Mouse (Mus musculus): ENCODE measurements around the gene Pcare. TPM values are rescaled to one million over a fixed set of nuclear protein-coding genes. Genes with fewer than 3 reads are reported as not detected.

Gene Pcare
- polyA plus RNA-seq, 1 experiment from 2014 or later, result not detected

- no peak for DNase-seq (ENCODE audit: low spot score)
- no peak for ATAC-seq (ENCODE audit: insufficient read depth, low FRiP score, low TSS enrichment)
- no peaks in the 10 kb centered on the region for H3K27me3 ChIP-seq (ENCODE audit: control insufficient read depth, insufficient read depth, low read length)
- H3K9me3 ChIP-seq (ENCODE audit: control insufficient read depth, low read length), result no peaks in the 10 kb centered on the region
- H3K36me3 ChIP-seq (ENCODE audit: control insufficient read depth, insufficient read depth, low read length), result no peaks in the 10 kb centered on the region
- H3K4me3 ChIP-seq (ENCODE audit: low read depth, low read length), result no peak overlapping the region
- no peaks in the 10 kb centered on the region for H3K4me1 ChIP-seq (ENCODE audit: control insufficient read depth, insufficient read depth, low read length)
- H3K9ac ChIP-seq (ENCODE audit: low read length), result no peak overlapping the region
- 78% methylated on average over 3 of the region's 3 CpGs for WGBS
- no peak overlapping the region for H3K4me2 ChIP-seq (ENCODE audit: low read depth)
- no peak overlapping the region for H3K27ac ChIP-seq (ENCODE audit: low read depth, low read length)
Observed at GRCm38 (mm10) chr17:71715034-71715433, 37.7 kb downstream of the Pcare start.

GRCm38 (mm10) chr17:71712279-71712678 lies 40.4 kb downstream of the Pcare start:
- H3K4me1 ChIP-seq (ENCODE audit: control insufficient read depth, insufficient read depth, low read length), result no peaks in the 10 kb centered on the region
- DNase-seq (ENCODE audit: low spot score), result no peak
- H3K27ac ChIP-seq (ENCODE audit: low read depth, low read length), result no peak overlapping the region
- 91% methylated on average over 6 of the region's 6 CpGs for WGBS
- no peak overlapping the region for H3K9ac ChIP-seq (ENCODE audit: low read length)
- H3K27me3 ChIP-seq (ENCODE audit: control insufficient read depth, insufficient read depth, low read length), result no peaks in the 10 kb centered on the region
- no peak overlapping the region for H3K4me3 ChIP-seq (ENCODE audit: low read depth, low read length)
- ATAC-seq (ENCODE audit: insufficient read depth, low FRiP score, low TSS enrichment), result no peak
- H3K4me2 ChIP-seq (ENCODE audit: low read depth), result no peak overlapping the region
- H3K9me3 ChIP-seq (ENCODE audit: control insufficient read depth, low read length), result no peaks in the 10 kb centered on the region
- no peaks in the 10 kb centered on the region for H3K36me3 ChIP-seq (ENCODE audit: control insufficient read depth, insufficient read depth, low read length)

GRCm38 (mm10) chr17:71707715-71708114 lies 45.0 kb downstream of the Pcare start:
- no peaks in the 10 kb centered on the region for H3K4me1 ChIP-seq (ENCODE audit: control insufficient read depth, insufficient read depth, low read length)
- no peak overlapping the region for H3K4me3 ChIP-seq (ENCODE audit: low read depth, low read length)
- no peaks in the 10 kb centered on the region for H3K36me3 ChIP-seq (ENCODE audit: control insufficient read depth, insufficient read depth, low read length)
- no peaks in the 10 kb centered on the region for H3K27me3 ChIP-seq (ENCODE audit: control insufficient read depth, insufficient read depth, low read length)
- H3K27ac ChIP-seq (ENCODE audit: low read depth, low read length), result no peak overlapping the region
- H3K9ac ChIP-seq (ENCODE audit: low read length), result no peak overlapping the region
- no peaks in the 10 kb centered on the region; the same call in 1 of the 2 replicates for H3K9me3 ChIP-seq (ENCODE audit: control insufficient read depth, low read length)
- H3K4me2 ChIP-seq (ENCODE audit: low read depth), result no peak overlapping the region
- 47% methylated on average over 4 of the region's 4 CpGs for WGBS
- no peak for ATAC-seq (ENCODE audit: insufficient read depth, low FRiP score, low TSS enrichment)
- no peak for DNase-seq (ENCODE audit: low spot score)

GRCm38 (mm10) chr17:71705550-71706480 lies 46.9 kb downstream of the Pcare start:
- Histone ChIP-seq H3K9ac (ENCODE audit: low read length) (no peak overlapping the region), H3K4me2 (ENCODE audit: low read depth) (no peak overlapping the region), H3K27ac (ENCODE audit: low read depth, low read length) (no peak overlapping the region), H3K4me3 (ENCODE audit: low read depth, low read length) (no peak overlapping the region), H3K36me3 (ENCODE audit: control insufficient read depth, insufficient read depth, low read length) (no peaks in the 10 kb centered on the region), H3K4me1 (ENCODE audit: control insufficient read depth, insufficient read depth, low read length) (no peaks in the 10 kb centered on the region), H3K9me3 (ENCODE audit: control insufficient read depth, low read length) (no peaks in the 10 kb centered on the region; the same call in 1 of the 2 replicates), H3K27me3 (ENCODE audit: control insufficient read depth, insufficient read depth, low read length) (no peaks in the 10 kb centered on the region)
- WGBS, result 86% methylated on average over 14 of the region's 14 CpGs
- DNase-seq (ENCODE audit: low spot score) (no peak), ATAC-seq (ENCODE audit: insufficient read depth, low FRiP score, low TSS enrichment) (no peak)

GRCm38 (mm10) chr17:71705113-71705512 lies 47.6 kb downstream of the Pcare start:
- no peaks in the 10 kb centered on the region; the same call in 1 of the 2 replicates for H3K9me3 ChIP-seq (ENCODE audit: control insufficient read depth, low read length)
- no peaks in the 10 kb centered on the region for H3K36me3 ChIP-seq (ENCODE audit: control insufficient read depth, insufficient read depth, low read length)
- WGBS, result 78% methylated on average over 1 of the region's 1 CpGs
- ATAC-seq (ENCODE audit: insufficient read depth, low FRiP score, low TSS enrichment), result no peak
- DNase-seq (ENCODE audit: low spot score), result no peak
- no peaks in the 10 kb centered on the region for H3K4me1 ChIP-seq (ENCODE audit: control insufficient read depth, insufficient read depth, low read length)
- no peak overlapping the region for H3K4me2 ChIP-seq (ENCODE audit: low read depth)
- no peak overlapping the region for H3K9ac ChIP-seq (ENCODE audit: low read length)
- no peak overlapping the region for H3K4me3 ChIP-seq (ENCODE audit: low read depth, low read length)
- no peak overlapping the region for H3K27ac ChIP-seq (ENCODE audit: low read depth, low read length)
- H3K27me3 ChIP-seq (ENCODE audit: control insufficient read depth, insufficient read depth, low read length), result no peaks in the 10 kb centered on the region

GRCm38 (mm10) chr17:71698619-71698956 lies 54.1 kb downstream of the Pcare start:
- Histone ChIP-seq H3K4me3 (ENCODE audit: low read depth, low read length) (no peak overlapping the region), H3K27ac (ENCODE audit: low read depth, low read length) (no peak overlapping the region), H3K9me3 (ENCODE audit: control insufficient read depth, low read length) (no peaks in the 10 kb centered on the region), H3K4me1 (ENCODE audit: control insufficient read depth, insufficient read depth, low read length) (no peaks in the 10 kb centered on the region), H3K36me3 (ENCODE audit: control insufficient read depth, insufficient read depth, low read length) (no peaks in the 10 kb centered on the region), H3K4me2 (ENCODE audit: low read depth) (no peak overlapping the region), H3K27me3 (ENCODE audit: control insufficient read depth, insufficient read depth, low read length) (no peaks in the 10 kb centered on the region), H3K9ac (ENCODE audit: low read length) (no peak overlapping the region)
- no peak for ATAC-seq (ENCODE audit: insufficient read depth, low FRiP score, low TSS enrichment)
- 89% methylated on average over 11 of the region's 11 CpGs for WGBS
- DNase-seq (ENCODE audit: low spot score), result no peak

- no peaks in the 10 kb centered on the region for H3K36me3 ChIP-seq (ENCODE audit: control insufficient read depth, insufficient read depth, low read length)
- H3K4me1 ChIP-seq (ENCODE audit: control insufficient read depth, insufficient read depth, low read length), result 0 out of 2 replicates have a peak, but pooled peaks cover 3% of the 10 kb centered on the region
- H3K9me3 ChIP-seq (ENCODE audit: control insufficient read depth, low read length), result no peaks in the 10 kb centered on the region
- H3K27ac ChIP-seq (ENCODE audit: low read depth, low read length), result no peak overlapping the region
- DNase-seq (ENCODE audit: low spot score) (no peak), ATAC-seq (ENCODE audit: insufficient read depth, low FRiP score, low TSS enrichment) (no peak)
- no peak overlapping the region for H3K9ac ChIP-seq (ENCODE audit: low read length)
- no peaks in the 10 kb centered on the region for H3K27me3 ChIP-seq (ENCODE audit: control insufficient read depth, insufficient read depth, low read length)
- no peak overlapping the region for H3K4me3 ChIP-seq (ENCODE audit: low read depth, low read length)
- H3K4me2 ChIP-seq (ENCODE audit: low read depth), result no peak overlapping the region
- 88% methylated on average over 11 of the region's 11 CpGs for WGBS
Observed at GRCm38 (mm10) chr17:71697896-71698618, 54.6 kb downstream of the Pcare start.

- no peak overlapping the region for H3K9ac ChIP-seq (ENCODE audit: low read length)
- H3K4me1 ChIP-seq (ENCODE audit: control insufficient read depth, insufficient read depth, low read length), result 0 out of 2 replicates have a peak, but pooled peaks cover 3% of the 10 kb centered on the region
- no peaks in the 10 kb centered on the region for H3K9me3 ChIP-seq (ENCODE audit: control insufficient read depth, low read length)
- no peaks in the 10 kb centered on the region for H3K27me3 ChIP-seq (ENCODE audit: control insufficient read depth, insufficient read depth, low read length)
- WGBS, result 89% methylated on average over 5 of the region's 5 CpGs
- no peak overlapping the region for H3K4me2 ChIP-seq (ENCODE audit: low read depth)
- DNase-seq (ENCODE audit: low spot score) (no peak), ATAC-seq (ENCODE audit: insufficient read depth, low FRiP score, low TSS enrichment) (no peak)
- H3K4me3 ChIP-seq (ENCODE audit: low read depth, low read length), result no peak overlapping the region
- no peaks in the 10 kb centered on the region for H3K36me3 ChIP-seq (ENCODE audit: control insufficient read depth, insufficient read depth, low read length)
- H3K27ac ChIP-seq (ENCODE audit: low read depth, low read length), result no peak overlapping the region
Observed at GRCm38 (mm10) chr17:71696396-71696795, 56.3 kb downstream of the Pcare start.

Measured in neural tube, embryonic 11.5 days (tissue).